Mouse (Mus musculus) cortical plate, adult 2 months (tissue): ENCODE data around the gene Olfr723.

Experiments used
- CTCF ChIP-seq: fragments of 200-500 bp; IDR thresholded peaks from 2 replicates; pipeline ENCODE4 v1.5.1; 2011; ENCODE audit warnings: mild to moderate bottlenecking, control low read depth, low read length; ENCODE audit not compliant: insufficient read depth; ENCODE audit errors: extremely low read depth
- POLR2A ChIP-seq: fragments of 200-500 bp; IDR thresholded peaks from 2 replicates; pipeline ENCODE4 v1.6.1; 2011; ENCODE audit warnings: mild to moderate bottlenecking, low read length, control low read depth; ENCODE audit not compliant: insufficient read depth; ENCODE audit errors: extremely low read depth

DNA sequence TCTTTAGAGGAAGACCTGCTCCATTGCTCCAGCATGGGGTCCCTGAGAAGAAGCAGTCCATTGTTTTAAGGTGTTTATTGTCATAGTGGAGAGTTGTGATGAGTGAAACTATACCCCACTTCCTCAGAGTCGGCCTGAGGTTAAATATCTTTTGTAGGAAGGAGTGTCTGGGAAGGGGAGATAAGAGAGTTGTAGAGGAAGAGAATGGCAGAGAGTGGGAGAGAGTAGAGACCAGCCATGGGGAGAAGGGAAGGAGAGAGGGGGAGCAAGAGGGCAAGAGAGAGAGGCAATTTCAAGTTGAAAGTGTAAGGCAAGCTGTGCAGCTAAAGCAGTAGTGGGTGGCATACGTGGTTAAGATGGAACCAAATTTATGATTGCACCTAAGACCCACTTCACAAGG is 24.3 kb upstream of the Olfr723 start:
- TF ChIP-seq CTCF (no peak), POLR2A (no peak)
